Mouse (Mus musculus) heart, embryonic 16.5 days (tissue): ENCODE measurements around the gene Spata6. TPM values are rescaled to one million over a fixed set of nuclear protein-coding genes. Genes with fewer than 3 reads are reported as not detected.

Experiments
- ATAC-seq: fragments of 200-750 bp; cut with Nextera tagmentation; replicated peaks from 2 replicates; pipeline ENCODE4 v1.8.0; 2017; ENCODE audit warnings: moderate number of reproducible peaks; ENCODE audit not compliant: insufficient read depth, low FRiP score; ENCODE audit errors: extremely low read depth
- H3K27ac ChIP-seq: fragments of 300-500 bp; sonication (generic); 2 replicates; pipeline ENCODE4 v1.5.1; 2014; ENCODE audit warnings: mild to moderate bottlenecking, low read length, control low read depth, moderate library complexity
- H3K27me3 ChIP-seq: fragments of 300-500 bp; sonication (generic); 2 replicates; pipeline ENCODE4 v1.6.1; 2014; ENCODE audit warnings: low read length, mixed read lengths; ENCODE audit not compliant: control insufficient read depth, insufficient read depth
- H3K36me3 ChIP-seq: fragments of 300-500 bp; sonication (generic); 2 replicates; pipeline ENCODE4 v1.6.1; 2014; ENCODE audit not compliant: control insufficient read depth, insufficient read depth
- H3K4me1 ChIP-seq: fragments of 300-500 bp; sonication (generic); 2 replicates; pipeline ENCODE4 v1.6.1; 2014; ENCODE audit warnings: low read length, mixed read lengths; ENCODE audit not compliant: control insufficient read depth, insufficient read depth
- H3K4me2 ChIP-seq: fragments of 300-500 bp; sonication (generic); 2 replicates; pipeline ENCODE4 v1.6.1; 2014; ENCODE audit warnings: low read depth, mild to moderate bottlenecking, control low read depth, low read length
- H3K4me3 ChIP-seq: fragments of 300-500 bp; sonication (generic); 2 replicates; pipeline ENCODE4 v1.5.1; 2014; ENCODE audit warnings: mild to moderate bottlenecking, control low read depth, low read length
- H3K9ac ChIP-seq: fragments of 300-500 bp; sonication (generic); 2 replicates; pipeline ENCODE4 v1.6.1; 2014; ENCODE audit warnings: low read length, control low read depth
- H3K9me3 ChIP-seq: fragments of 300-500 bp; sonication (generic); replicated peaks from 2 replicates; pipeline ENCODE4 v1.6.1; 2016; ENCODE audit warnings: low read length; ENCODE audit not compliant: control insufficient read depth
- WGBS: fragments of 180-500 bp; shearing (Covaris S2); extraction: QIAGEN DNeasy Blood & Tissue Kit; methylation state at CpG from one replicate; pipeline ENCODE4 v1.1.7; 2014; 5-methylcytosine and 5-hydroxymethylcytosine counted together
- polyA plus RNA-seq: library from polyadenylated mRNA; unstranded; fragments of >200 nt; fragmentation: Nextera tagmentation; extraction: Ambion mirVana; gene quantifications from 2 replicates; pipeline ENCODE4 v1.2.1, GENCODE M21; 2015

Gene Spata6
- polyA plus RNA-seq, 1 experiment from 2014 or later, result 20.4 TPM

- no peaks in the 10 kb centered on the region for H3K36me3 ChIP-seq
- H3K27ac ChIP-seq, result no peak overlapping the region
- no peaks in the 10 kb centered on the region for H3K27me3 ChIP-seq
- H3K4me3 ChIP-seq, result peak overlapping the region; percentile 15
- no peaks in the 10 kb centered on the region for H3K9me3 ChIP-seq
- peaks cover 16% of the 10 kb centered on the region for H3K4me1 ChIP-seq
- 5% methylated on average over 9 of the region's 9 CpGs for WGBS
- peak overlapping the region; percentile 75 for H3K4me2 ChIP-seq
- peak; percentile 66; the same call in 1 of the 2 replicates for ATAC-seq
- H3K9ac ChIP-seq, result no peak overlapping the region
These were observed 32.8 kb upstream of the Spata6 start for GRCm38 (mm10) chr4:111686951-111687350.

GRCm38 (mm10) chr4:111687613-111688012, 32.2 kb upstream of the Spata6 start:
- Histone ChIP-seq H3K4me1 (peaks cover 16% of the 10 kb centered on the region), H3K4me3 (peak overlapping the region; percentile 39), H3K4me2 (peak overlapping the region; percentile 75), H3K27me3 (no peaks in the 10 kb centered on the region), H3K9me3 (no peaks in the 10 kb centered on the region), H3K9ac (peak overlapping the region; percentile 57), H3K27ac (no peak overlapping the region), H3K36me3 (no peaks in the 10 kb centered on the region)
- no peak for ATAC-seq
- 12% methylated on average over 6 of the region's 6 CpGs for WGBS

GRCm38 (mm10) chr4:111691057-111691543, 28.7 kb upstream of the Spata6 start:
- Histone ChIP-seq H3K4me2 (no peak overlapping the region), H3K27me3 (no peaks in the 10 kb centered on the region), H3K9ac (no peak overlapping the region), H3K4me3 (no peak overlapping the region), H3K36me3 (no peaks in the 10 kb centered on the region), H3K9me3 (no peaks in the 10 kb centered on the region), H3K27ac (peak overlapping the region; percentile 16; the same call in 1 of the 2 replicates), H3K4me1 (peaks cover 16% of the 10 kb centered on the region)
- peak; percentile 65; the same call in 1 of the 2 replicates for ATAC-seq
- 37% methylated on average over 5 of the region's 5 CpGs for WGBS

GRCm38 (mm10) chr4:111701381-111701780, 18.4 kb upstream of the Spata6 start:
- Histone ChIP-seq H3K4me3 (no peak overlapping the region), H3K9me3 (no peaks in the 10 kb centered on the region), H3K4me2 (no peak overlapping the region), H3K36me3 (no peaks in the 10 kb centered on the region), H3K27ac (no peak overlapping the region), H3K9ac (no peak overlapping the region), H3K4me1 (peaks cover 5% of the 10 kb centered on the region; the same call in 1 of the 2 replicates), H3K27me3 (no peaks in the 10 kb centered on the region)
- no peak for ATAC-seq
- 39% methylated on average over 1 of the region's 1 CpGs for WGBS

- no peaks in the 10 kb centered on the region for H3K36me3 ChIP-seq
- H3K27me3 ChIP-seq, result no peaks in the 10 kb centered on the region
- H3K4me3 ChIP-seq, result no peak overlapping the region
- peaks cover 5% of the 10 kb centered on the region; the same call in 1 of the 2 replicates for H3K4me1 ChIP-seq
- 91% methylated on average over 2 of the region's 2 CpGs for WGBS
- no peak overlapping the region for H3K9ac ChIP-seq
- H3K27ac ChIP-seq, result no peak overlapping the region
- H3K4me2 ChIP-seq, result no peak overlapping the region
- no peak for ATAC-seq
- no peaks in the 10 kb centered on the region for H3K9me3 ChIP-seq
These were observed 15.7 kb upstream of the Spata6 start for GRCm38 (mm10) chr4:111704126-111704525.

GRCm38 (mm10) chr4:111704975-111705374, 14.8 kb upstream of the Spata6 start:
- Histone ChIP-seq H3K4me3 (no peak overlapping the region), H3K36me3 (no peaks in the 10 kb centered on the region), H3K9me3 (no peaks in the 10 kb centered on the region), H3K27ac (no peak overlapping the region), H3K9ac (no peak overlapping the region), H3K4me1 (peaks cover 5% of the 10 kb centered on the region; the same call in 1 of the 2 replicates), H3K27me3 (no peaks in the 10 kb centered on the region), H3K4me2 (no peak overlapping the region)
- ATAC-seq, result no peak
- WGBS, result 65% methylated on average over 3 of the region's 3 CpGs

- 0 out of 2 replicates have a peak, but pooled peaks have one; percentile 21 for ATAC-seq
- Histone ChIP-seq H3K4me1 (peaks cover 3% of the 10 kb centered on the region; the same call in 1 of the 2 replicates), H3K27ac (peak overlapping the region; percentile 90), H3K4me2 (peak overlapping the region; percentile 81), H3K4me3 (peak overlapping the region; percentile 92), H3K36me3 (no peaks in the 10 kb centered on the region), H3K9me3 (no peaks in the 10 kb centered on the region), H3K27me3 (no peaks in the 10 kb centered on the region), H3K9ac (no peak overlapping the region; the same call in 1 of the 2 replicates)
- 60% methylated on average over 4 of the region's 4 CpGs for whole genome bisulfite sequencing
These were observed 488 bp upstream of the Spata6 start for GRCm38 (mm10) chr4:111719296-111719695.

GRCm38 (mm10) chr4:111720662-111721003, 849 bp downstream of the Spata6 start:
- peak overlapping the region; percentile 81 for H3K4me2 ChIP-seq
- WGBS, result 19% methylated on average over 2 of the region's 2 CpGs
- peak overlapping the region; percentile 91 for H3K9ac ChIP-seq
- H3K9me3 ChIP-seq, result no peaks in the 10 kb centered on the region
- H3K4me1 ChIP-seq, result peaks cover 3% of the 10 kb centered on the region; the same call in 1 of the 2 replicates
- H3K27me3 ChIP-seq, result no peaks in the 10 kb centered on the region
- H3K4me3 ChIP-seq, result peak overlapping the region; percentile 92
- ATAC-seq, result no peak
- H3K36me3 ChIP-seq, result no peaks in the 10 kb centered on the region
- H3K27ac ChIP-seq, result peak overlapping the region; percentile 90

- Histone ChIP-seq H3K4me2 (peak overlapping the region; percentile 81), H3K9me3 (no peaks in the 10 kb centered on the region), H3K27ac (peak overlapping the region; percentile 90), H3K4me1 (peaks cover 3% of the 10 kb centered on the region; the same call in 1 of the 2 replicates), H3K4me3 (peak overlapping the region; percentile 92), H3K36me3 (no peaks in the 10 kb centered on the region), H3K9ac (peak overlapping the region; percentile 91), H3K27me3 (no peaks in the 10 kb centered on the region)
- ATAC-seq, result peak; percentile 42; the same call in 1 of the 2 replicates
- WGBS, result 35% methylated on average over 4 of the region's 4 CpGs
These were observed 1.5 kb downstream of the Spata6 start for GRCm38 (mm10) chr4:111721121-111721840.
